Mouse (Mus musculus): ENCODE data around the gene 1700001C19Rik.

Gene 1700001C19Rik

DNA sequence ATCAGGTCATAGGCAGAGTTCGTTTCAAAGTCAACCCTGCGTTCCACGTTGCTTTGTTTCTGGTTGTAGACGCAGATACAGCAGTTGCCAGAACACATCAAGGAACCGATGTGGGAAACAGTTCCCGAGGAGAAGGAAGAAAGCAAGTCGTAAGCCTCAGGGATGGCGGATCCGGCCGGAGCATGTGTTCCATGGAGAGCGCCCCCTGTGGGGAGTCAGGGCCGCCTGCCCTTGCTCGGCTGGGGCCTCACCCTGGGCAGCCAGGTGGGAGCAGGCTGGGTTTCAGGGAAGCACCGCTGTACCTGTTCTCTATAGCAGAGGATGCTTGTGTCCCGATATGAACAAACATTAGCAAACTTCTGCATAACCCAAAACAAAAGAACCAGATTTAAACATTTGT, 59.0 kb downstream of the 1700001C19Rik start:
- WGBS, result 84% methylated on average over 15 of the region's 15 CpGs

GRCm38 (mm10) chr17:47376779-47377280, 60.3 kb downstream of the 1700001C19Rik start:
- 78% methylated on average over 6 of the region's 6 CpGs for WGBS

DNA sequence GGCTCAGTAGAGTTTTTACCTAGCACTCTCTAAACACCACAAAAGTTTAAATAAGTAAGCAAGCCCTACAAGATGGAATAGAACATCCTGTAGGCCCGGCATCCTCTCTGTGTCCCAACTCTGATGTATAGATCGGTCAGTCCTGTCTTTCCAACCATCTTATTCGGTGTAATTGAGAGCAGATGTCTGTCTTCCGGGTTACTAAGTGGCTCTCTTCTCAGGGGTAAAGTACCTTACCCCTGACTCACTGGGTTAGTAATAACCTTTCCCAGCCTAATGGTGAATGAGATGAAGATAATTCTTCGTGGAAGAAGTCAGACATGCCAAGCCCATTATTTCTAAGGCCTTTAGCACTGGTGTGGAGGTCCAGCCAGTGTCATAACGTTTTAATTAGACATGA, 63.2 kb downstream of the 1700001C19Rik start:
- WGBS, result 83% methylated on average over 6 of the region's 6 CpGs

GRCm38 (mm10) chr17:47371451-47371850, 65.7 kb downstream of the 1700001C19Rik start:
- 6% methylated on average over 4 of the region's 4 CpGs for WGBS

DNA sequence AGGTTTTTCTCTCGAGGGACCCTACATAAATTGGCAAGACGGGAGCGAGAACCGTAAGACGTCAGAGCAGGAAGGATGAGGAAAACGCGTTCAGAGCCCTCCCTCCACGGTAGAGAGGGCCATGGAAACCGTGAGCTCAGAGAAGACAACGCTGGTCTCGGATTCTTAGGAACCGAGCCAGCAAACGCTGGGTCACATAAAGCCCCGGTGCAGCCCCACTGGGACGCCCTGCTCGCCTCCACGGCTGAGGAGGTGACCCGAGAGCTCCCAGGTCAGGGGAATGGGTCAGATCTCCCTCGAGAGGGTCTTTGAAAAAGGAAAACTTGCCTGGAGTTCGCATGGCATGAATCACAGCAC, 68.1 kb downstream of the 1700001C19Rik start:
- WGBS, result 2% methylated on average over 20 of the region's 20 CpGs

DNA sequence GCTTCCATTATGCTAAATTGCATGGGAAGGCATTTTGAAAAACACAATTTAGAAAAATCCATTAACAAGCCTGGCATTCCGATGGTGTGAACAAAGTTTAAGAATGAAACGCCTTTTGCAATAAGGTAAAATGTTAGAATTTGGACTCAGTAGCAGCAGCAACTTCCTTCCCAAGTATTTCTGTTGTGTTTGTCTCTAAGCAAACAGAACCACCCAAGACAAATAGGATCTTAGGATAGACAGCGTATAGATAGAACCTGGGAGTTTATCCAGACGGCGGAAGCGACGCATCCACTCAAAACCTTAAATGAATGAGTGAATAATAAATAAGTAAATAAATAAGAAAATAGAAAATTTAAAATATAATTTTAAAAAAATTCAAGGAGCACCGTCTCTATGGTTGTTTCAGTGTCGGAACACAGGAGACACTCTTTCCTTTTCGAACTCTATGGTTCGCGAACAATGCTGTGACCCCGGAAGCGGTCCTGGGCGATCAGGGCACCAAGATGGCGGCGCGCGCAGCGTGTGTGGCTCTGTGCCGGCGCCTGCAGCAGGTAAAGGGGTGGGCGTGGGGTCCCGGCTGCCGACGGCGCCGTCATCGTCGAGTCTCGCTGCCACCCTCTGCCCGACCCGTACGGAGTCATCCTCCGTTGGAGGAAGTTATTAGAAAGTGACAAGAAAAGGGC, 68.6 kb downstream of the 1700001C19Rik start, which contains the start of gene Mrps10:
Gene Mrps10 (plus strand): TSS at position 487 of the 686 bp plus-strand sequence.
- 3% methylated on average over 35 of the region's 35 CpGs for WGBS
